Mouse (Mus musculus) limb, embryonic 12.5 days (tissue): ENCODE results near the gene Sbsn. TPM values are rescaled to one million over a fixed set of nuclear protein-coding genes. Genes with fewer than 3 reads are reported as not detected.

Experiments used
- ATAC-seq: fragments of 200-750 bp; cut with Nextera tagmentation; 2 replicates; pipeline ENCODE4 v1.8.0; 2017; ENCODE audit warnings: low read depth, moderate TSS enrichment; ENCODE audit not compliant: insufficient number of reproducible peaks, insufficient read depth, low FRiP score, low TSS enrichment
- H3K27ac ChIP-seq: fragments of 300-500 bp; sonication (generic); 2 replicates; pipeline ENCODE4 v1.5.1; 2016; ENCODE audit warnings: mild to moderate bottlenecking, moderate library complexity
- H3K27me3 ChIP-seq: fragments of 300-500 bp; sonication (generic); 2 replicates; pipeline ENCODE4 v1.6.1; 2016; ENCODE audit warnings: mild to moderate bottlenecking, moderate library complexity
- H3K36me3 ChIP-seq: fragments of 300-500 bp; sonication (generic); 2 replicates; pipeline ENCODE4 v1.6.1; 2016; ENCODE audit warnings: mild to moderate bottlenecking, moderate library complexity
- H3K4me1 ChIP-seq: fragments of 300-500 bp; sonication (generic); replicated peaks from 2 replicates; pipeline ENCODE4 v1.6.1; 2016
- H3K4me2 ChIP-seq: fragments of 300-500 bp; sonication (generic); 2 replicates; pipeline ENCODE4 v1.6.1; 2016; ENCODE audit warnings: mild to moderate bottlenecking, moderate library complexity
- H3K4me3 ChIP-seq: fragments of 300-500 bp; sonication (generic); replicated peaks from 2 replicates; pipeline ENCODE4 v1.5.1; 2016; ENCODE audit warnings: mild to moderate bottlenecking
- H3K9ac ChIP-seq: fragments of 300-500 bp; sonication (generic); replicated peaks from 2 replicates; pipeline ENCODE4 v1.6.1; 2016; ENCODE audit warnings: mild to moderate bottlenecking, moderate library complexity
- H3K9me3 ChIP-seq: fragments of 300-500 bp; sonication (generic); 2 replicates; pipeline ENCODE4 v1.6.1; 2016; ENCODE audit warnings: mild to moderate bottlenecking, moderate library complexity
- whole genome bisulfite sequencing: fragments of 180-500 bp; shearing (Covaris S2); methylation state at CpG from one replicate; pipeline ENCODE4 v1.1.7; 2016; 5-methylcytosine and 5-hydroxymethylcytosine counted together
- polyA plus RNA-seq: library from polyadenylated mRNA; unstranded; fragments of >200 nt; fragmentation: Nextera tagmentation; extraction: Ambion mirVana; gene quantifications from 2 replicates; pipeline ENCODE4 v1.2.1, GENCODE M21; 2016

The Sbsn gene
- polyA plus RNA-seq, 1 experiment from 2014 or later = 1.7 TPM

DNA sequence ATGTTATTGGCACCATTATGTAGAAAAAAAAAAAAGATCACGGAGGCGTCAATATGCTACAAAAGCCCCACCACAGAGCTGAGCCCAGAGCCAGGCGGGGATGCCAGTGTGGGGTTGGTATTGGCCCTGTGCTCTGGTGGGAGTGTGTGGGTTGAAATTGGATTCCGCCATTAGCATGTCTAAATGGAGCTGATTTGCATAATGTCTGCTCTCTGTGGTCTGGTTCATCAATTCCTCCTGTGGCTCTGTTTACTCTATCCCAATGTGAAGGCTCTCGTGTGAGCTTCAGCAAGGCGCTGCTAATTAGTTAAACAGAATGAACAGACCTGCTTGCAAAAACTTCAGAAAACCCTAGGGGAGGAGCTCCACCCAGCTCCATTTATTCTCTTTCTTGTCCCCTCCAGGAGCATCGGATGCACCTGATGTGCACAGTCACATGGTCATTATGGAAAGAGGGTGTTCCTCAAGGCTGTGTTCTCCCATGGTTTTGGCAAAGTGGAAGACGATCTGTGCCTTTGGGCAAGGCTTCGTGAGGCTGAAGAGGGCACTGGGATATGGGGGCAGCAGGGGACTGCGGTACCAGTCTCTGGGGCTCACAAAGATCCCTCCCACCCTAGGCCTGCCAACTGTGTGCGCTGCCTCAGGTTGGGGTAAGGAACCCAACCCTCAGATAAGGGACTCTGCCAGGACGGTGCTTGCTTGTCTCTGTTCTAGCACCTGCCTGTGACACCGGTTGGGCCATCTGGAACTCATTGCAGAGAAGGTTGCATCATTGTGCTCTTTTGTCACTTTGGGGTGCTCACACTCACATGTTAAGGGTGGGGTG lies 34.7 kb downstream of the Sbsn start:
- no peaks in the 10 kb centered on the region for H3K9me3 ChIP-seq
- no peak overlapping the region for H3K27ac ChIP-seq
- peaks cover 14% of the 10 kb centered on the region for H3K27me3 ChIP-seq
- no peak for ATAC-seq
- no peak overlapping the region for H3K4me3 ChIP-seq
- H3K9ac ChIP-seq = no peak overlapping the region
- H3K4me2 ChIP-seq = no peak overlapping the region
- no peaks in the 10 kb centered on the region for H3K4me1 ChIP-seq
- 66% methylated on average over 13 of the region's 13 CpGs for WGBS
- no peaks in the 10 kb centered on the region for H3K36me3 ChIP-seq

DNA sequence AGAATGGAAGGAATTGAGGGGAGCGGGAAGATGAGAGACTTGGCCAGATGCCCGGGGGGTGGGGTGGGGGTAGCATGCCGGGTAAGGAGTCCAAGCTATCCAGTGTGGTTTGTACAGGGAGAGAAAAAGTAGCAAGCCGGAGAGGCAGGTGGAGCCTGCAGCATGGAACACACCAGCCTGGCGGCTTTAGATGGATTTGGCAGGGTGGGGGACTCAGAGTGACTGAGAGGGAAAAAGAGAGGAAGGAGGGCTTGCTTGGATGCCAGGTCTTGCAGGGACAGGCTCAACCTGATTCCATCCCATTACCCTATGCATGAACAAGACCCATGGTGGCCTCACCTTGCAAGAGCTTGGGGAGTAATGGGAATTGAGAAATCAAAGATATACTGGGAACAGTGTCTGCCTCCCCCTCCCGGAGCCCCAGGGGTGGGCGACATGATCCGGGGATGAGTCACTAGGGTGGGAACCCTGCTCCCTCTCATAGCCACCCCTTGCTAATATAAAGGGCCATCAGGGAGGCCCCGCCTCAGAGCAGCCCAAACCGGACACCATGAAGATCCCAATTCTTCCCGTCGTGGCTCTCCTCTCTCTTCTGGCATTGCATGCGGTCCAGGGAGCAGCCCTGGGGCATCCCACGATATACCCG lies 36.2 kb downstream of the Sbsn start, which contains the start of gene Krtdap:
Gene Krtdap, plus strand, starts transcription at position 520 of the 646 bp plus-strand sequence.
- Histone ChIP-seq H3K4me1 (no peaks in the 10 kb centered on the region; the same call in 1 of the 2 replicates), H3K4me2 (no peak within 1 kb of the TSS), H3K27ac (no peak within 1 kb of the TSS), H3K27me3 (peaks cover 14% of the 10 kb centered on the region), H3K36me3 (no peaks in the 10 kb centered on the region), H3K9me3 (no peaks in the 10 kb centered on the region), H3K9ac (no peak within 1 kb of the TSS), H3K4me3 (no peak within 1 kb of the TSS)
- WGBS = 51% methylated on average over 15 of the region's 15 CpGs
- no peak for ATAC-seq

DNA sequence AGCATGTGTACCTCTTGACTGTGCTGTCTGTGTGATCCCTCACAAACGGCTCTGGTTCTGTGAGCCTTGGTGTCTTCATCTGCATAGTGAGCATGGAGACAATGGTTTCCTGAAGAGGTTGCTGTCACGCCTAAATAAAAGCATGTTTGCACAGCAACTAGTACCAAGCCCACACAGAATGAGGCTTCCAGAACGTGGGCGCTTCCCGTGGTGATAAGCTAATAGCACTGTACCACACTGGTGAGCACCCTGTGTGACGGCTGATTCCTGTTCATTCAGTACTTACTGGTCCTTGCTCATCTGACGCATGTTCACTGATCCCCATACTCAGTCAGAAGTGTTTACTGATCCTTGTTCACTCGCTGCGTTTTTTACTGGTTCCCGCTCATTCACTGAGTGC lies 38.9 kb downstream of the Sbsn start:
- Histone ChIP-seq H3K27me3 (peaks cover 14% of the 10 kb centered on the region), H3K9me3 (no peaks in the 10 kb centered on the region), H3K36me3 (no peaks in the 10 kb centered on the region), H3K9ac (no peak overlapping the region), H3K4me2 (no peak overlapping the region), H3K27ac (no peak overlapping the region), H3K4me1 (no peaks in the 10 kb centered on the region; the same call in 1 of the 2 replicates), H3K4me3 (no peak overlapping the region)
- no peak for ATAC-seq
- 87% methylated on average over 10 of the region's 10 CpGs for WGBS

DNA sequence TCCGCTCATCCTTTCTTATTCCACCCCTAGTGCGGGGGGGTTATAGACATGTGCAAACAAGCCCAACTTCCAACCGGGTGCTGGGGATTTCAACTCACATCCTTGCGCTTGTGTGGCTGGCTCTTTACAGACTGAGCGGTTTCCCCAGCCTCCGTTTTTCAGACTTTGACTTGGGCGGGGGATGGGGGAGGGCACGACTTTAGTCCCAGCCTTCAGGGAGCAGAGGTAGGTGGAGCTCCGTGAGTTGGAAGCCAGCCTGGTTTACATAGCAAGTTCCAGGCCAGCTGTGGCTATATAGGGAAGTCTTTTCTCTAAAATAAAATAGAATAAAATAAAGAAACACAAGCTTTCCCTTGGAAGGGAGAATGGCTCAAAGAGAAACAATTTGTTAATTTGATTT lies 40.6 kb downstream of the Sbsn start:
- no peak overlapping the region for H3K4me2 ChIP-seq
- no peaks in the 10 kb centered on the region; the same call in 1 of the 2 replicates for H3K4me1 ChIP-seq
- no peak overlapping the region for H3K27ac ChIP-seq
- H3K4me3 ChIP-seq = no peak overlapping the region
- no peaks in the 10 kb centered on the region for H3K36me3 ChIP-seq
- 27% methylated on average over 9 of the region's 9 CpGs for WGBS
- H3K9ac ChIP-seq = no peak overlapping the region
- H3K9me3 ChIP-seq = no peaks in the 10 kb centered on the region
- H3K27me3 ChIP-seq = peaks cover 14% of the 10 kb centered on the region
- ATAC-seq = no peak

DNA sequence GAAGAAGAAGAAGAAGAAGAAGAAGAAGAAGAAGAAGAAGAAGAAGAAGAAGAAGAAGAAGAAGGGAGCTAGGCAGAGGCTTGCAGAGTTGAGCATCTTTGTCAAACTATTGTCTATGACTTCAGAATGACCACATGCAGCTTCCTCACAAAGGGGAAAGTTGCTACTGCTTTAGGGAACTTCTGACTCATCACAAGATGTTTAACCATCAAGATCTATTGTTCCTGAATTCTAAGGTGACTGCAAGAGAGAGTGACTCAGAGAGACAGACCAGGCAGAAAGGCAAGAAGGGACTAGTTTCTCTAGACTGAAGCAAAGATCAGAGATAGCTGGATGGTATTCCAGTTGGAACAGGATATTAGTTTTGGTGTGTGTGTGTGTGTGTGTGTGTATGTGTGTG lies 43.6 kb downstream of the Sbsn start:
- Histone ChIP-seq H3K9ac (no peak overlapping the region), H3K27me3 (peaks cover 3% of the 10 kb centered on the region; the same call in 1 of the 2 replicates), H3K27ac (no peak overlapping the region), H3K9me3 (peaks cover 4% of the 10 kb centered on the region; the same call in 1 of the 2 replicates), H3K4me3 (no peak overlapping the region), H3K4me1 (no peaks in the 10 kb centered on the region; the same call in 1 of the 2 replicates), H3K36me3 (no peaks in the 10 kb centered on the region), H3K4me2 (no peak overlapping the region)
- ATAC-seq = no peak

DNA sequence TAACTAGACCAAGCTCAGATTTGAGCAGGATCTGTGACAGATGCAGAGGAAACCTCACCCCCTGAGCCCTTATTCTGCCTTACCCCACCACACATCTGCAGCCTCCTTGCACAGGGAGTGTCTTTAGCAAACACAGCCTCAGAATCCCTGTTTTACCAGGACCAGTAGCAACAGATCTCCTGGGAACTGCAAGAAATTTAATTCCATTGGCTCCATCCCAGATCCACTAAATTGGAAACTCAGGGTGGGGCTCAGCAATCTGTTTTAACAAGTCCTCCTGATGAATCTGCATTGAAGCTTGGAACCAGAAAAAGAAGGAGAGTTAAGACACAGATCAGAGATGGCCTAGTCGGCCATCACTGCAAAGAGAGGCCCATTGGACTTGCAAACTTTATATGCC lies 45.5 kb downstream of the Sbsn start:
- H3K9me3 ChIP-seq = peaks cover 11% of the 10 kb centered on the region; the same call in 1 of the 2 replicates
- ATAC-seq = no peak
- H3K36me3 ChIP-seq = no peaks in the 10 kb centered on the region
- H3K27ac ChIP-seq = no peak overlapping the region
- no peaks in the 10 kb centered on the region for H3K27me3 ChIP-seq
- WGBS = 83% methylated on average over 1 of the region's 1 CpGs
- H3K9ac ChIP-seq = no peak overlapping the region
- no peak overlapping the region for H3K4me3 ChIP-seq
- H3K4me2 ChIP-seq = no peak overlapping the region
- no peaks in the 10 kb centered on the region; the same call in 1 of the 2 replicates for H3K4me1 ChIP-seq

DNA sequence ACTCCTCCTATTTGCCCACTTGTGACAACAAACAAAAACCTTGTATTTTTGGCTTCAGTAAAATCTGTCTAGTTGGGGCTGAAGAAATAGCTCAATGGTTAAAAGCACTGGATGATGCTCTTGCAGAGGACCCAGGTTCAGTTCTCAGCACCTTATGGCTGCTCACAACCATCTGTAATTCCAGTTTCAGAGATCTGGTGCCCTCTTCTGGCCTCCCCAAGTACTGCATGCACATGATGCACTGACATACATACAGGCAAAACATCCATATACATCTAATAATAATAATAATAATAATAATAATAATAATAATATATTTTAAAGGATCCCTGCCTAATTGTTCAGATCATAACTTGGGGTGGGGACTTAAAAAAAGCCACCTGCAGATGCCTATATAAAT lies 49.4 kb downstream of the Sbsn start:
- no peak overlapping the region for H3K4me2 ChIP-seq
- H3K4me3 ChIP-seq = no peak overlapping the region
- no peaks in the 10 kb centered on the region for H3K4me1 ChIP-seq
- peaks cover 15% of the 10 kb centered on the region; the same call in 1 of the 2 replicates for H3K9me3 ChIP-seq
- ATAC-seq = no peak
- no peak overlapping the region for H3K27ac ChIP-seq
- H3K27me3 ChIP-seq = no peaks in the 10 kb centered on the region
- no peaks in the 10 kb centered on the region for H3K36me3 ChIP-seq
- H3K9ac ChIP-seq = no peak overlapping the region

DNA sequence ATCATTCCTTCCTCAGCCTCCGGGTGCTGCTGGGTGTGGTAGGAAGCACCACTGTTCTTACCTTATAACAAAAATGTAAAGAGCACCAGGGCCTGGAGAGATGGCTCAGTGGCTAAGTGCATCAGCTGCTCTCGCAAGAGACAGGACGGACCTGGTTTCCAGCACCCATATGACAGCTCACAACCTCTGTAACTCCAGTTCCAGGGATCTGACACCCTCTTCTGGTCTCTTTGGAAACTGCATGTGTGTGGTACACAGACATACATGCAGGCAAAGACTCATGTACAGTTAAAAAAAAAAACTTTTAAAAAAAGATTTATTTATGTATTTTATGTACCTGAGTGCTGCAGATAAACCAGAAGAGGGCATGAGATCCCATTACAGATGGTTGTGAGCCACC lies 52.0 kb downstream of the Sbsn start:
- H3K9me3 ChIP-seq = peaks cover 15% of the 10 kb centered on the region; the same call in 1 of the 2 replicates
- no peak for ATAC-seq
- no peaks in the 10 kb centered on the region for H3K27me3 ChIP-seq
- no peak overlapping the region for H3K4me2 ChIP-seq
- H3K4me1 ChIP-seq = no peaks in the 10 kb centered on the region
- no peak overlapping the region for H3K27ac ChIP-seq
- H3K36me3 ChIP-seq = no peaks in the 10 kb centered on the region
- no peak overlapping the region for H3K9ac ChIP-seq
- H3K4me3 ChIP-seq = no peak overlapping the region
- WGBS = 94% methylated on average over 3 of the region's 3 CpGs

DNA sequence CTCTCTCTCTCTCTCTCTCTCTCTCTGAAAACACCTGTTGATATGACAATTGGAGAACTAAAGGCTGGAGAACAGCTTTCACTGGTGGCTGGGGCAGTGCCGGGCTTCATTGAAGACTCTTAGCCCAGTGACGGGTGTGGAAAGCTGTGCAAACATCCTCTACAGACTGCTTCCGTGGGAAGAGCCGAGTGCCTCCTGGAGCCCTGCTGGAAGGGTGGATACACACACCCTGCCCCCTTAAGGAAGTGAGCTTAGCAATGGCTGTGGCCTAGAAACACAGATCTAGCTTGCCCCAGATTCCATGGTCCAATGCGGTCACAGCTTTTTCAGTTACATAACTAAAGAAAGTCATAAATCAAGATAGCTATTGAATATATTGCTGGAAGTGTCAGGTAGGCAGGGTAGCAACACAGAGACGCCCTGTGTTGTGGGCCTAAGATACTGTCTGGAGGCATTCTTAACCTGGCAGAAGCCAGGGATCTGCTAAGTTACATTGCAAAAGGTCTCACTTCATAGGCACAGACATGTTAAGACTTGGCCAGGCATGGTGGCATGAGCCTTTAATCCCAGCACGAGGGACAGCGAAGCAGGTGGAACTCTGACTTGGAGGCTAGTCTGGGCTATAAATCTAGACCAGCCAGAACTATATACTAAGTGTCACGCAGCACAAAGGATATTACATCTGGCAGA lies 52.9 kb downstream of the Sbsn start:
- H3K36me3 ChIP-seq = no peaks in the 10 kb centered on the region
- no peaks in the 10 kb centered on the region for H3K4me1 ChIP-seq
- ATAC-seq = no peak
- no peak overlapping the region for H3K4me2 ChIP-seq
- H3K27me3 ChIP-seq = no peaks in the 10 kb centered on the region
- H3K4me3 ChIP-seq = no peak overlapping the region
- WGBS = 74% methylated on average over 9 of the region's 9 CpGs
- no peak overlapping the region for H3K9ac ChIP-seq
- H3K27ac ChIP-seq = no peak overlapping the region
- peaks cover 15% of the 10 kb centered on the region; the same call in 1 of the 2 replicates for H3K9me3 ChIP-seq
